Mouse (Mus musculus): ENCODE results near the gene Ppid. TPM values are rescaled to one million over a fixed set of nuclear protein-coding genes. Genes with fewer than 3 reads are reported as not detected.
A peak's percentile ranks its signal among the peaks of the same experiment; 100 is the strongest.

Ppid gene
- polyA plus RNA-seq (2014; fragmentation: Nextera tagmentation; extraction: Ambion mirVana), result 185 TPM in 2 replicates

- Histone ChIP-seq H3K27me3 (ENCODE audit: insufficient read depth, low read length) (no peaks in the 10 kb centered on the region), H3K9me3 (ENCODE audit: low read depth, low read length) (no peaks in the 10 kb centered on the region), H3K4me1 (ENCODE audit: insufficient read depth) (peaks cover 4% of the 10 kb centered on the region; the same call in 1 of the 2 replicates), H3K36me3 (ENCODE audit: insufficient read depth) (peaks cover 25% of the 10 kb centered on the region), H3K27ac (ENCODE audit: low read depth) (peak within 1 kb of the TSS; percentile 87), H3K4me3 (ENCODE audit: low read depth, low read length) (peak within 1 kb of the TSS; percentile 81), H3K4me2 (peak within 1 kb of the TSS; percentile 88), H3K9ac (peak within 1 kb of the TSS; percentile 90)
- 2% methylated on average over 63 of the region's 63 CpGs for WGBS
- TF ChIP-seq CTCF (IDR thresholded peaks at IDR 0.05; ENCODE audit: low read depth), result no peak
- DNase-seq (peak; percentile 94), ATAC-seq (ENCODE audit: insufficient read depth) (peak; percentile 90)
These were observed at the start of gene Ppid for GRCm38 (mm10) chr3:79590863-79591792. Gene Ppid (plus strand): TSS chr3:79591342.

DNA sequence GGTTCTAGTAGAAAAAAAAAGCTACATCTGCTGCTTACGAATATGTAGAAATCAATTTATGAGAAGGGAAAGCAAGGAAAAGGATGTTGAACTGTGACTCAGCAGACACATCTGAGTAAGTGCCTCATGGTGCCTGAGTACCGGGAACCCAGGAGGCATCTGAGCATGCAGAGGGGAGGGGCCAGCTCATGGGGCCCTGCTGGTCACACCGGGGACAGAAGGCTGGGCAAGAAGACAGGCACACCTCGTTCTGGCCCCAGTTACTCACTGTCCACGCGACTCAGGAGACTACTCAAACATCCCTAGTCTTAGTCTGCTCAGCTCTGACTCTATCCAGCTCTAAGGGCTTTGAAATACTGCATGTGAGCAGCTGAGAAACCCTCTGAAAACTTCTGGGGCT is 48.6 kb upstream of the Ppid start:
- no peak for DNase-seq
- ATAC-seq (ENCODE audit: insufficient read depth), result no peak

DNA sequence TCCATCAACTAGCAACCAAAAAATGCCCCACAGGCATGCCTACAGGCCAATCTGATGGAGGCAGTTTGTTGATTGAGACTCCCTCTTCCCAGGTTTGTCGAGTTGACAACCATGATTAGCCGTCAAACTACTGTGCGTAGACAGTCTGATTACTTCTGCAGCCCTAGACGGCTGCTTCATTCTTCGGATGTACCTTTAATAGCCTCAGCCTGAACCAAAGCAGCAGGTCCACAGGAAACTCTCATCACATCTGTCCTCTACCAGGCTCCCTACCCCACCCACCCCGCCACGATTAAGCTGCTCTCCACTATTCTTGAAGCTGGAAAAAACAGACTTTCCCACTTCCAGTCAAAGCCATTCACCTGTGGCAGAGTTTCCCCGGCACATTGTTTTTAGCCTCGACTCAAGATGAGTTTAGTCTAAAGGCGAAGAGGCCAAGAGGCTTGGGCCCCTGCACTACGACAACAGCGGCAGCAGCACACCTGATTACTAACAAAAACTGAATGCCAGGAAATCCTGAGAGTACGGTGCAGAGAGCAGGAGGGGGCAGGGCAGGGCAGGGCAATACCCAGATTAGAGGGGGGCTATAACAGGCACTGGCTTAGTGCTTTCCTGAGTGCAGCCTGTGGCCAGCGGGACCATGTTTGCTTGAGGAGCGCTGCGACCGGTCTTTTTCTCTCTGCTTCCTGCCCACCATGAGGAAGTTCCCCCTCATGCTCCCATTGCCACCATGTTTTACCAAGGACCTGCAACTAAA is 42.3 kb upstream of the Ppid start:
- DNase-seq (peak; percentile 31), ATAC-seq (ENCODE audit: insufficient read depth) (peak; percentile 28; the same call in 1 of the 2 replicates)
- H3K4me3 ChIP-seq (ENCODE audit: low read depth, low read length), result no peak overlapping the region
- H3K9ac ChIP-seq, result no peak overlapping the region
- H3K9me3 ChIP-seq (ENCODE audit: low read depth, low read length), result no peaks in the 10 kb centered on the region
- H3K36me3 ChIP-seq (ENCODE audit: insufficient read depth), result no peaks in the 10 kb centered on the region
- 70% methylated on average over 17 of the region's 17 CpGs for WGBS
- no peak overlapping the region for H3K4me2 ChIP-seq
- no peaks in the 10 kb centered on the region for H3K4me1 ChIP-seq (ENCODE audit: insufficient read depth)
- TF ChIP-seq CTCF (IDR thresholded peaks at IDR 0.05; ENCODE audit: low read depth), result no peak
- no peaks in the 10 kb centered on the region for H3K27me3 ChIP-seq (ENCODE audit: insufficient read depth, low read length)
- no peak overlapping the region for H3K27ac ChIP-seq (ENCODE audit: low read depth)

More for the DNA sequence above, 48.6 kb upstream of the Ppid start:
- no peak for TF ChIP-seq CTCF (IDR thresholded peaks at IDR 0.05; ENCODE audit: low read depth)
- H3K27ac ChIP-seq (ENCODE audit: low read depth), result no peak overlapping the region
- H3K27me3 ChIP-seq (ENCODE audit: insufficient read depth, low read length), result no peaks in the 10 kb centered on the region
- H3K9me3 ChIP-seq (ENCODE audit: low read depth, low read length), result no peaks in the 10 kb centered on the region
- no peak overlapping the region for H3K4me3 ChIP-seq (ENCODE audit: low read depth, low read length)
- 26% methylated on average over 6 of the region's 6 CpGs for WGBS
- no peak overlapping the region for H3K9ac ChIP-seq
- H3K4me2 ChIP-seq, result no peak overlapping the region
- 0 out of 2 replicates have a peak, but pooled peaks cover 3% of the 10 kb centered on the region for H3K36me3 ChIP-seq (ENCODE audit: insufficient read depth)
- no peaks in the 10 kb centered on the region for H3K4me1 ChIP-seq (ENCODE audit: insufficient read depth)

GRCm38 (mm10) chr3:79549751-79550393 is 41.3 kb upstream of the Ppid start:
- no peak for TF ChIP-seq CTCF (IDR thresholded peaks at IDR 0.05; ENCODE audit: low read depth)
- no peak overlapping the region for H3K27ac ChIP-seq (ENCODE audit: low read depth)
- H3K36me3 ChIP-seq (ENCODE audit: insufficient read depth), result no peaks in the 10 kb centered on the region
- no peaks in the 10 kb centered on the region for H3K4me1 ChIP-seq (ENCODE audit: insufficient read depth)
- DNase-seq, result no peak
- 85% methylated on average over 8 of the region's 8 CpGs for WGBS
- H3K9me3 ChIP-seq (ENCODE audit: low read depth, low read length), result no peaks in the 10 kb centered on the region
- no peak overlapping the region for H3K4me3 ChIP-seq (ENCODE audit: low read depth, low read length)
- H3K4me2 ChIP-seq, result no peak overlapping the region
- no peaks in the 10 kb centered on the region for H3K27me3 ChIP-seq (ENCODE audit: insufficient read depth, low read length)
- no peak overlapping the region for H3K9ac ChIP-seq
- no peak for ATAC-seq (ENCODE audit: insufficient read depth)

DNA sequence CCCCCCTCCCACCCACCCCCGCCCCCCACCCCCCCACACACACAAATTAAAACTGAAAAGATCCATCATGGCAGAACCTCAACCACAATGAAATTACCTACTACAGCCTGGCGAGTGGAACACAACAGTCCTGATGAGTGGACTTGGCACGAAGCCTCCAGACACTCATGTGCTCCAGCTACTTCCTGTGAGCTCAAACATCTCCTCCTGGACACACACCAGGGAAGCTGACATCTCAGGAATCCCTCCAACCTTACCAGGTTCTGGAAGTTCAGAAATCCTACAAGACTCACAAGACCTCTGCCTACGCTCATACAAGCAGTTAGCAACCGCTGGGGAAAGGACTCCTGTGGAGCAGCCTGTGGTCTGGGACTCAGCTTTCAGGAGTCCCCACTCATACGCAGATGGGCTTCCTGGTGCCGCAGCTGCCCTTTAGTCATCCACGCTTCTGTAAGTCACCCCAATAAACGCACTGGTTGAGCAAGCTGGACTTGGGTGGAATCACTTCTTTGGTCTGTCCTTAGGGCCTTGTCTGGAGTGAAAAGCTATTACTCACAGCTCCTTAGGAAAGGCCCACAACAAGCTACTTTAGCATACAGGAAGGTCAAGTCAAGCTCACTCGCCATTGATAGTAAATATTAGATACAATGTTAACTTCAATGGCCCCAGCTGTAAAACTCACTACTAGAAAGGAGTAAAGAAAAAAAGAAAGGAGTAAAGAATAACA is 39.2 kb upstream of the Ppid start:
- H3K4me1 ChIP-seq (ENCODE audit: insufficient read depth), result no peaks in the 10 kb centered on the region

DNA sequence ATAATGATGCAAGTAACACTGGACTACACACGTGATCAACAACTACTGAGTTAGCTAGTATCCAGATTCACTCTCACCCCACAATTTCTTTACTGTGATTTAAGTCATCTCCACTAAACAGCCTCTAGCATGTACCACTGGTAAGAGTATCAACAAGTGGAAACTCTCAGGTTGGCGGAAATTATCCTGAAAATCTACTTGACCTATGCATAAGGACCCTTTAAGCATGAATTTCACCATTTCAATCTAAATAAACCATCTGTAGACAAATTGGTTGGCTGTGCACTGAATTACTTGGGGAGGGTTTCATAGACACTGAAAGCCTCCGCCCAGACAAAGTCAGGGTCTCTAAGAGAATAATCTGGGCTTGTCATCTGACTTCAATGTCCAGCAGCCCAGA is 37.4 kb upstream of the Ppid start:
- no peak overlapping the region for H3K4me2 ChIP-seq
- no peak for TF ChIP-seq CTCF (IDR thresholded peaks at IDR 0.05; ENCODE audit: low read depth)
- DNase-seq, result no peak
- 93% methylated on average over 3 of the region's 3 CpGs for WGBS
- H3K27ac ChIP-seq (ENCODE audit: low read depth), result no peak overlapping the region
- no peaks in the 10 kb centered on the region for H3K4me1 ChIP-seq (ENCODE audit: insufficient read depth)
- H3K4me3 ChIP-seq (ENCODE audit: low read depth, low read length), result no peak overlapping the region
- ATAC-seq (ENCODE audit: insufficient read depth), result no peak
- H3K9ac ChIP-seq, result no peak overlapping the region
- H3K27me3 ChIP-seq (ENCODE audit: insufficient read depth, low read length), result no peaks in the 10 kb centered on the region
- H3K9me3 ChIP-seq (ENCODE audit: low read depth, low read length), result no peaks in the 10 kb centered on the region
- no peaks in the 10 kb centered on the region for H3K36me3 ChIP-seq (ENCODE audit: insufficient read depth)

More for the DNA sequence above, 39.2 kb upstream of the Ppid start:
- DNase-seq, result peak; percentile 45
- no peak for TF ChIP-seq CTCF (IDR thresholded peaks at IDR 0.05; ENCODE audit: low read depth)
- Histone ChIP-seq H3K27ac (ENCODE audit: low read depth) (no peak overlapping the region), H3K4me3 (ENCODE audit: low read depth, low read length) (no peak overlapping the region), H3K36me3 (ENCODE audit: insufficient read depth) (no peaks in the 10 kb centered on the region), H3K27me3 (ENCODE audit: insufficient read depth, low read length) (no peaks in the 10 kb centered on the region), H3K4me2 (no peak overlapping the region), H3K9ac (no peak overlapping the region), H3K9me3 (ENCODE audit: low read depth, low read length) (no peaks in the 10 kb centered on the region)
- 76% methylated on average over 10 of the region's 10 CpGs for WGBS
- no peak for ATAC-seq (ENCODE audit: insufficient read depth)

Data from lung, embryonic 14.5 days (tissue).